Mouse (Mus musculus): ENCODE data around the gene Fam83g. TPM values are rescaled to one million over a fixed set of nuclear protein-coding genes. Genes with fewer than 3 reads are reported as not detected.
A peak's percentile ranks its signal among the peaks of the same experiment; 100 is the strongest.

Gene Fam83g
- total and polyA plus RNA-seq, 3 experiments: 19.1 to 63.7 (median 19.2) TPM

DNA sequence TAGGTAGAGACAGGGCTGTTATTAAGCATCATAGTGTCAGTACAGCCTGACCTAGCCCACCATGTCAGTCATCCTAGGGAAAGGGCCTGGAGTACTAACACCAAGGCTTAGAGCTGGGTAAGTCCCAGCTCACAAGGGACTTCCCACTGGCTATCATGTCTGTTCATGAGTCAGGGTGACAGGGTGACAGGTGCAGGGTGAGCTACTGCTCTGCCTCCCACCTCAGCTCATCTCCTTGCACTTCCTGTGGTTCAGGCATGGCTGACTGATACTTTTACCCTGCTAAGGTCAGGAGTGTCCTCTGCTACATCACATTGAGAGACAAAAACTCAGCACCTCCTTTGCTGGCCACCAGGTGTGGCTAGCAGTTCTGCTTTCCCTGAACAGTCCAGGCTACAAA, 15.0 kb downstream of the Fam83g start:
- peak overlapping the region; percentile 89 for H3K27ac ChIP-seq (ENCODE audit: insufficient read depth, low read depth)
- H3K4me1 ChIP-seq (ENCODE audit: control insufficient read depth in 1 of 2, insufficient read depth in 2 of 2): peaks cover 41 to 91% of the 10 kb centered on the region in 2 experiments
- peak overlapping the region in 1 of 3 experiments; percentile 20 for H3K4me3 ChIP-seq (replicated peaks in 1 of 3; ENCODE audit: low read depth in 2 of 3, low read length in 2 of 3, poor library complexity in 1 of 3)
- dilution Hi-C loops (cut with MboI; ENCODE audit: extremely low pct_ligation_motif_present, extremely low pct_unique_long_range_greater_than_20kb, low sequenced_read_pairs) (no loop called here), in situ Hi-C loops (cut with MboI; ENCODE audit: low pct_ligation_motif_present, low pct_unique_long_range_greater_than_20kb, low sequenced_read_pairs) (no loop called here)
- 0 out of 2 replicates have a peak overlapping the region, but pooled peaks have one; percentile 23 for H3K4me2 ChIP-seq (ENCODE audit: insufficient read depth, low read depth, poor library complexity, severe bottlenecking)
- H3K27me3 ChIP-seq (replicated peaks): no peaks in the 10 kb centered on the region
- no peak overlapping the region for H3K9ac ChIP-seq (ENCODE audit: insufficient read depth, low read depth)
- H3K9me3 ChIP-seq (replicated peaks; ENCODE audit: low read length): no peaks in the 10 kb centered on the region
- TF ChIP-seq EP300 (IDR thresholded peaks at IDR 0.05; ENCODE audit: low read length) (peak; percentile 88), GABPA (IDR thresholded peaks at IDR 0.05; ENCODE audit: insufficient replicate concordance, low read depth, low read length) (no peak), HCFC1 (IDR thresholded peaks at IDR 0.05; ENCODE audit: low read depth, low read length) (peak; percentile 35; the same call in 1 of the 2 replicates), SIN3A (IDR thresholded peaks at IDR 0.05; ENCODE audit: low read length) (peak; percentile 69), ZC3H11A (IDR thresholded peaks at IDR 0.05; ENCODE audit: low read depth, low read length) (no peak), POLR2AphosphoS2 (IDR thresholded peaks at IDR 0.05; ENCODE audit: low read depth, low read length) (no peak), ZMIZ1 (IDR thresholded peaks at IDR 0.05; ENCODE audit: low read depth, low read length) (peak; percentile 71; the same call in 1 of the 2 replicates), NELFE (IDR thresholded peaks at IDR 0.05; ENCODE audit: low read depth, low read length) (no peak), CTCF (conservative IDR thresholded peaks at IDR 0.05 in 1 of 2, IDR thresholded peaks at IDR 0.05 in 1 of 2; ENCODE audit: low read depth in 2 of 2, low read length in 2 of 2) (peak in 1 of 2 experiments; percentile 44; a peak in 2 of 4 replicates), POLR2A (IDR thresholded peaks at IDR 0.05; ENCODE audit: low read depth, low read length) (0 out of 2 replicates have a peak, but pooled peaks have one; percentile 25), TBP (conservative IDR thresholded peaks at IDR 0.05; ENCODE audit: low read depth, low read length) (0 out of 2 replicates have a peak, but pooled peaks have one; percentile 27), MEF2A (IDR thresholded peaks at IDR 0.05; ENCODE audit: borderline replicate concordance, low read depth, low read length) (peak; percentile 73), RAD21 (IDR thresholded peaks at IDR 0.05; ENCODE audit: low read depth, low read length) (peak; percentile 19), SMC3 (IDR thresholded peaks at IDR 0.05; ENCODE audit: low read depth, low read length) (peak; percentile 40; the same call in 1 of the 2 replicates), CHD2 (IDR thresholded peaks at IDR 0.05; ENCODE audit: low read length) (0 out of 2 replicates have a peak, but pooled peaks have one; percentile 19), MAFK (IDR thresholded peaks at IDR 0.05; ENCODE audit: insufficient replicate concordance, low read length) (no peak), CHD1 (IDR thresholded peaks at IDR 0.05; ENCODE audit: low read depth, low read length) (peak; percentile 55; the same call in 1 of the 2 replicates), ZKSCAN1 (IDR thresholded peaks at IDR 0.05; ENCODE audit: borderline replicate concordance, low read depth, low read length) (no peak), USF2 (conservative IDR thresholded peaks at IDR 0.05; ENCODE audit: low read depth, low read length) (no peak), BHLHE40 (IDR thresholded peaks at IDR 0.05; ENCODE audit: low read depth, low read length) (peak; percentile 82), JUN (IDR thresholded peaks at IDR 0.05; ENCODE audit: insufficient read depth, low read depth, low read length) (peak; percentile 29; the same call in 1 of the 2 replicates), RCOR1 (conservative IDR thresholded peaks at IDR 0.05; ENCODE audit: low read depth, low read length) (peak; percentile 87; the same call in 1 of the 2 replicates), E2F4 (IDR thresholded peaks at IDR 0.05; ENCODE audit: insufficient replicate concordance, low read depth, low read length) (no peak), MYC (IDR thresholded peaks at IDR 0.05; ENCODE audit: low read depth, low read length) (peak; percentile 74), IRF4 (IDR thresholded peaks at IDR 0.05; ENCODE audit: low read depth, low read length) (peak; percentile 83), NRF1 (IDR thresholded peaks at IDR 0.05; ENCODE audit: low read depth, low read length) (peak; percentile 52), KAT2A (IDR thresholded peaks at IDR 0.05; ENCODE audit: insufficient replicate concordance, low read length) (no peak), UBTF (IDR thresholded peaks at IDR 0.05; ENCODE audit: low read depth, low read length) (0 out of 2 replicates have a peak, but pooled peaks have one; percentile 38), TCF12 (IDR thresholded peaks at IDR 0.05; ENCODE audit: low read depth, low read length) (peak; percentile 95), USF1 (IDR thresholded peaks at IDR 0.05; ENCODE audit: low read depth, low read length) (no peak), ZNF384 (IDR thresholded peaks at IDR 0.05; ENCODE audit: low read depth, low read length) (no peak), MAX (IDR thresholded peaks at IDR 0.05; ENCODE audit: low read length) (peak; percentile 79), MAZ (IDR thresholded peaks at IDR 0.05; ENCODE audit: low read depth, low read length) (peak; percentile 67; the same call in 1 of the 2 replicates), JUND (conservative IDR thresholded peaks at IDR 0.05; ENCODE audit: low read depth, low read length) (0 out of 2 replicates have a peak, but pooled peaks have one; percentile 11), ETS1 (conservative IDR thresholded peaks at IDR 0.05; ENCODE audit: low read depth, low read length) (peak; percentile 83), ELF1 (IDR thresholded peaks at IDR 0.05; ENCODE audit: low read depth, low read length) (peak; percentile 82), MXI1 (IDR thresholded peaks at IDR 0.05; ENCODE audit: low read depth, low read length) (no peak), PAX5 (IDR thresholded peaks at IDR 0.05; ENCODE audit: low read length) (no peak)
- peaks cover 5% of the 10 kb centered on the region; the same call in 1 of the 2 replicates for H3K79me2 ChIP-seq (replicated peaks; ENCODE audit: control insufficient read depth, extremely low read depth, insufficient read depth, poor library complexity, severe bottlenecking)
- peaks cover 89 to 96% of the 10 kb centered on the region in 2 experiments for H3K36me3 ChIP-seq (replicated peaks in 1 of 2; ENCODE audit: control insufficient read depth in 1 of 2, insufficient read depth in 1 of 2, low read length in 1 of 2)
- DNase-seq (ENCODE audit: extremely low read depth): peak; percentile 87

Data from CH12.LX (cell line).